Mouse (Mus musculus) heart, embryonic 14.5 days (tissue): ENCODE data around the gene Tbc1d8b. TPM values are rescaled to one million over a fixed set of nuclear protein-coding genes. Genes with fewer than 3 reads are reported as not detected.
A peak's percentile ranks its signal among the peaks of the same experiment; 100 is the strongest.

Experiments
- ATAC-seq: fragments of 200-750 bp; cut with Nextera tagmentation; 2 replicates; pipeline ENCODE4 v1.8.0; 2017; ENCODE audit warnings: low read depth, moderate TSS enrichment; ENCODE audit not compliant: insufficient number of reproducible peaks, insufficient read depth, low FRiP score
- H3K27ac ChIP-seq, 2 experiments: fragments of 200-500 bp in 1 of 2; fragments of 300-500 bp in 1 of 2; sonication (generic) in 1 of 2; replicated peaks in 1 of 2; 2 replicates each; pipeline ENCODE4 v1.5.1; 2012 to 2014; ENCODE audit warnings: low read depth in 2 of 2, low read length in 2 of 2, control low read depth in 1 of 2, mild to moderate bottlenecking in 1 of 2, mixed read lengths in 1 of 2; ENCODE audit not compliant: control insufficient read depth in 1 of 2, insufficient read depth in 1 of 2
- H3K27me3 ChIP-seq: fragments of 300-500 bp; sonication (generic); 2 replicates; pipeline ENCODE4 v1.6.1; 2014; ENCODE audit warnings: mild to moderate bottlenecking, low read length, control low read depth; ENCODE audit not compliant: control insufficient read depth, insufficient read depth
- H3K36me3 ChIP-seq: fragments of 300-500 bp; sonication (generic); 2 replicates; pipeline ENCODE4 v1.6.1; 2014; ENCODE audit warnings: mild to moderate bottlenecking, control low read depth, low read length, mixed read lengths; ENCODE audit not compliant: control insufficient read depth, insufficient read depth
- H3K4me1 ChIP-seq, 2 experiments: fragments of 200-500 bp in 1 of 2; fragments of 300-500 bp in 1 of 2; sonication (generic) in 1 of 2; 2 replicates each; pipeline ENCODE4 v1.6.1; 2012 to 2014; ENCODE audit warnings: low read length in 2 of 2, control low read depth in 1 of 2, mixed read lengths in 1 of 2; ENCODE audit not compliant: control insufficient read depth in 2 of 2, insufficient read depth in 2 of 2
- H3K4me2 ChIP-seq: fragments of 300-500 bp; sonication (generic); 2 replicates; pipeline ENCODE4 v1.6.1; 2014; ENCODE audit warnings: mild to moderate bottlenecking, low read length
- H3K4me3 ChIP-seq, 2 experiments: fragments of 200-500 bp in 1 of 2; fragments of 300-500 bp in 1 of 2; sonication (generic) in 1 of 2; 2 replicates each; pipeline ENCODE4 v1.5.1; 2012 to 2014; ENCODE audit warnings: low read length in 2 of 2, mild to moderate bottlenecking in 2 of 2, control low read depth in 1 of 2, low read depth in 1 of 2, moderate library complexity in 1 of 2; ENCODE audit not compliant: control insufficient read depth in 1 of 2, insufficient read depth in 1 of 2
- H3K9ac ChIP-seq: fragments of 300-500 bp; sonication (generic); 2 replicates; pipeline ENCODE4 v1.6.1; 2014; ENCODE audit warnings: mild to moderate bottlenecking, low read length
- H3K9me3 ChIP-seq: fragments of 300-500 bp; sonication (generic); 2 replicates; pipeline ENCODE4 v1.6.1; 2016; ENCODE audit warnings: low read length, control low read depth; ENCODE audit not compliant: control insufficient read depth
- WGBS: fragments of 180-500 bp; shearing (Covaris S2); extraction: QIAGEN DNeasy Blood & Tissue Kit; methylation state at CpG from one replicate; pipeline ENCODE4 v1.1.7; 2014; 5-methylcytosine and 5-hydroxymethylcytosine counted together
- polyA plus RNA-seq: library from polyadenylated mRNA; unstranded; fragments of >200 nt; fragmentation: Nextera tagmentation; extraction: Ambion mirVana; gene quantifications from 2 replicates; pipeline ENCODE4 v1.2.1, GENCODE M21; 2014

The Tbc1d8b gene
- polyA plus RNA-seq, 1 experiment from 2014 or later, result 2.7 TPM

DNA sequence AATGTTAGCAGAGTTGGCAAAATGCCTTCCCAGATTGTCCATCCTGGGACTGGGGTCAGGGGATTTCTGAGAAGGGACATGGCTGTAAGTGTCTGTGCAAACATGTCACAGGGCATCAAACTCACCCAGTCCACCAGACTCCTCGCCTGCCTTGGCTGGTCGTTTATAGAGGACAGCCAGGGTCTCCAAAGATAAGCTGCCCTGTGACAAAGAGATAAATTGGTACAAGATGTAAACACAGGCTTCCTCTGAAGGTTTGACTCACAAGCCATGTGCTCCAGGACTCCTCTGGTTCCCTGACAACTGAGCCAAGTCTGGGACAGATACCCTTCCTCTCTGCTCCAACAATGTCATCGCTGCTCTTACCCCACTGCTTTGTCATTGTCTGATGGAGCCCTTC lies 96.2 kb downstream of the Tbc1d8b start:
- WGBS, result 27% methylated on average over 3 of the region's 3 CpGs
- no peaks in the 10 kb centered on the region for H3K36me3 ChIP-seq
- no peaks in the 10 kb centered on the region for H3K9me3 ChIP-seq
- H3K4me1 ChIP-seq, result peaks cover 0 to 9% of the 10 kb centered on the region in 2 experiments; a peak in 3 of 4 replicates
- H3K4me3 ChIP-seq, result no peak overlapping the region
- no peak for ATAC-seq
- H3K9ac ChIP-seq, result no peak overlapping the region
- no peak overlapping the region for H3K27ac ChIP-seq
- H3K27me3 ChIP-seq, result no peaks in the 10 kb centered on the region
- H3K4me2 ChIP-seq, result no peak overlapping the region

GRCm38 (mm10) chrX:139781563-139781962 lies 96.8 kb downstream of the Tbc1d8b start:
- 76% methylated on average over 4 of the region's 4 CpGs for WGBS
- no peak overlapping the region for H3K9ac ChIP-seq
- no peak overlapping the region for H3K4me2 ChIP-seq
- H3K36me3 ChIP-seq, result no peaks in the 10 kb centered on the region
- no peak overlapping the region for H3K4me3 ChIP-seq
- peaks cover 0 to 9% of the 10 kb centered on the region in 2 experiments; a peak in 3 of 4 replicates for H3K4me1 ChIP-seq
- H3K9me3 ChIP-seq, result no peaks in the 10 kb centered on the region
- no peak overlapping the region for H3K27ac ChIP-seq
- no peak for ATAC-seq
- no peaks in the 10 kb centered on the region for H3K27me3 ChIP-seq

GRCm38 (mm10) chrX:139782278-139783044 lies 97.7 kb downstream of the Tbc1d8b start, which contains the start of gene Ripply1:
Gene Ripply1 (minus strand): TSS chrX:139782353.
- no peak within 1 kb of the TSS for H3K4me2 ChIP-seq
- H3K9ac ChIP-seq, result no peak within 1 kb of the TSS
- H3K36me3 ChIP-seq, result no peaks in the 10 kb centered on the region
- no peak within 1 kb of the TSS for H3K4me3 ChIP-seq
- H3K9me3 ChIP-seq, result no peaks in the 10 kb centered on the region
- H3K27ac ChIP-seq, result no peak within 1 kb of the TSS
- no peak for ATAC-seq
- no peaks in the 10 kb centered on the region for H3K27me3 ChIP-seq
- peaks cover 0 to 9% of the 10 kb centered on the region in 2 experiments; a peak in 3 of 4 replicates for H3K4me1 ChIP-seq
- 58% methylated on average over 6 of the region's 6 CpGs for WGBS

- no peaks in the 10 kb centered on the region for H3K27me3 ChIP-seq
- no peaks in the 10 kb centered on the region for H3K9me3 ChIP-seq
- H3K4me1 ChIP-seq, result peaks cover 0 to 9% of the 10 kb centered on the region in 2 experiments; a peak in 3 of 4 replicates
- no peak overlapping the region for H3K4me3 ChIP-seq
- no peaks in the 10 kb centered on the region for H3K36me3 ChIP-seq
- no peak overlapping the region for H3K27ac ChIP-seq
- 56% methylated on average over 3 of the region's 3 CpGs for WGBS
- H3K4me2 ChIP-seq, result no peak overlapping the region
- 0 out of 2 replicates have a peak, but pooled peaks have one; percentile 26 for ATAC-seq
- no peak overlapping the region for H3K9ac ChIP-seq
Observed at GRCm38 (mm10) chrX:139783045-139783422, 98.2 kb downstream of the Tbc1d8b start.

DNA sequence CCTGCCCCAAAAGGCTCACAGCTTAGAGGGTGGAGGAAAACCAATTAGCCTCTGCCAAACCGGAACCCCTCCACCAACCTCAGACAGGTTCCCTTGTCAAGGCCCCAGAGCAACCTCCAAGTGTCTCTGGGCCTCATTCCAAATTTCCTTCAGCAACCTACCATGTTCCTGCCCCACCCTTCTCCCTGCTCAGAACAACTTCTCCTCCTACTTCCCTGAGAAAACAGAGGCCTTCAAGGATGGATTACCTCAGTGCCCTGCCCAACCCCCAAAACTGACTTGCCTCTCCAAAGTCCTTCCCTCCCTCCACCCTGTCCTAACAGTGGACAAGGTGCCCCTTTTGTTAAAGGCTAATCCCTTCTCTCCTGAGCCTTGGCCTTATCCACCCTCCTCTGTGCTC lies 101.0 kb downstream of the Tbc1d8b start:
- ATAC-seq, result peak; percentile 56
- 40% methylated on average over 1 of the region's 1 CpGs for WGBS
- Histone ChIP-seq H3K27me3 (no peaks in the 10 kb centered on the region), H3K9me3 (no peaks in the 10 kb centered on the region), H3K4me2 (no peak overlapping the region), H3K4me1 (peaks cover 0 to 6% of the 10 kb centered on the region in 2 experiments; a peak in 3 of 4 replicates), H3K36me3 (no peaks in the 10 kb centered on the region), H3K9ac (no peak overlapping the region), H3K4me3 (no peak overlapping the region), H3K27ac (no peak overlapping the region)

DNA sequence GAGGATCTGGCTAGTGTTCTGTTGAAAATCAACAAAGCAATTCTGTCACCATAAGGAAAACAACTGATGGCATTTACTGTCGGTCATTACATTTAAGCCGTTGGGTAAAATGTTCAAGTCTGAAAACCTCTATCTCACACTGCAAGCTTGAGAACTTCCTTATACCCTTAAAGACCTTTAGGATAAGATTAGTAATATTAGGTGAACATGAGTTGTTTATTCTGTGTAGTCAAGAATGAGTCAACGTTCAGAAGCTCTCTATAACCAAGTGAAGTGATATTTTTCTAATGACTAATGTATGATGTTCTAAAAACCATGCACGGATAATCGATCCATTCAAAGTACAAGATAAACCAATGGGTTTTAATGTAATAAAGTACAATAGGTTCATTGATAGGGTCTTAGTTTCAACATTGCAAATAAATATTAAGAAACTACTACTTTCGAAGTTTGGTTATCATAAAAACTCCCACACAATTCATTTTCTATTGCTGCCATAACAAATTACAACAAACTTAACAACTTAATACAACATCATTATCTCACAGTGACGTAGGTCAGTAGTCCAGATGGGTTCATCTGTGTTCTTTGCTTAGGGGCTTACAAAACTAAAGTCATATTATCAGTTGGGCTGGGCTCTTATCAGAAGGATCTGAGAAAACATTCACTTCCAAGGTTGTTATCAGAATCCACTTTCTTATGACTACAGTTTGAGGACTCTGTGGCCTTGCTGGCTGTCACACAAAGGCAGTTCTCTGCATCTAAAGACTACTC lies 109.5 kb downstream of the Tbc1d8b start:
- no peak for ATAC-seq
- Histone ChIP-seq H3K27ac (no peak overlapping the region), H3K4me3 (no peak overlapping the region), H3K27me3 (no peaks in the 10 kb centered on the region), H3K36me3 (no peaks in the 10 kb centered on the region), H3K9ac (no peak overlapping the region), H3K9me3 (no peaks in the 10 kb centered on the region), H3K4me2 (no peak overlapping the region), H3K4me1 (no peaks in the 10 kb centered on the region)
- WGBS, result 75% methylated on average over 7 of the region's 7 CpGs

DNA sequence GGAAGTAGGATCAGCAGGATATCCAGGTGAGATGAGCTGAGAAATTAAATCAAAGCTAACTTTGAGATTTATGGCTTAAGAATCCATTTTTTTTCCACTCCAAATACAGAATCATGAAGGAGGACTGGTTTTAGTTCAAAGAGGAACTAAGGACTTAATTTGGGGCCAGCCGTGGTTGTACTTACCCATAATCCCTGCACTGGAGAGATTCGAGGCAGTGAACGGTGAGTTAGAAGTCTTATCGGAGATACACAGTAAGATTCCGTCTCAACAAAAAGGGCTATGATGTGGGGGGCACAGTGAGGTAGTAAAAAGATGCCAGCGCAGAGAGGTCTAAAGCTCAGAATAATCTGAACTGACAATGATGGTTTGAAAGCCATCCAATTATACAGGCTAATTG lies 111.2 kb downstream of the Tbc1d8b start:
- H3K27me3 ChIP-seq, result no peaks in the 10 kb centered on the region
- no peaks in the 10 kb centered on the region for H3K9me3 ChIP-seq
- no peak for ATAC-seq
- H3K4me2 ChIP-seq, result no peak overlapping the region
- no peak overlapping the region for H3K27ac ChIP-seq
- no peak overlapping the region for H3K4me3 ChIP-seq
- no peak overlapping the region for H3K9ac ChIP-seq
- no peaks in the 10 kb centered on the region for H3K36me3 ChIP-seq
- H3K4me1 ChIP-seq, result no peaks in the 10 kb centered on the region
- WGBS, result 82% methylated on average over 6 of the region's 6 CpGs
